Mouse (Mus musculus): ENCODE results near the gene Saal1.

DNA sequence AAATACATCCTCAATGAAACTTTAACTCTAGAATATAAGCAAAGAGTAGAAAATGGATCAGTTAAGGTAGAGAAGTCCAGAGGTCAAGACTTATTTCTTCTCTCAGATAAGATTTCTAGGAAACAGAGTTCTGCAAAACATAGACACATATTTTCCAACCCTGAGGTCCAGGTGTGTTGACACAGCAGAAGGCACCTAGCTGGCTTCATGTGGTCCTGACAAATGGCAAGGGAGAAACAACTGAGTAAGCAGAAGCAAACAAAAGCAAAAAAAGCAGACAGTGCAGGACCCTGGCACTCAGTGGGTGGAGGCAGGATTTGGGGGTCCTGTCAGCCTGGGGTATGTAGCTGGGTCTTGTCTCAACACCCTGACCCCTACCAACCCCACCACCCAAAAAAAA, 29.7 kb downstream of the Saal1 start:
- no peak for TF ChIP-seq CTCF (IDR thresholded peaks at IDR 0.05; ENCODE audit: low read depth, low read length)
- no peak for TF ChIP-seq POLR2A (IDR thresholded peaks at IDR 0.05; ENCODE audit: extremely low read depth, insufficient read depth, low read length)
